Mouse (Mus musculus) kidney, embryonic 15.5 days (tissue): ENCODE results near the gene Large1. TPM values are rescaled to one million over a fixed set of nuclear protein-coding genes. Genes with fewer than 3 reads are reported as not detected.
"Not testable (repeated sequence)": the region's sequence is repeated elsewhere in the genome, so short reads cannot be mapped to it uniquely, and the experiment has no call there.

Source experiments
- ATAC-seq: fragments of 200-750 bp; cut with Nextera tagmentation; replicated peaks from 2 replicates; pipeline ENCODE4 v1.8.0; 2017; ENCODE audit warnings: moderate TSS enrichment; ENCODE audit not compliant: low FRiP score
- H3K27ac ChIP-seq: fragments of 300-500 bp; sonication (generic); 2 replicates; pipeline ENCODE4 v1.5.1; 2015; ENCODE audit warnings: mild to moderate bottlenecking, inconsistent platforms
- H3K27me3 ChIP-seq: fragments of 300-500 bp; sonication (generic); 2 replicates; pipeline ENCODE4 v1.6.1; 2015; ENCODE audit warnings: inconsistent platforms
- H3K36me3 ChIP-seq: fragments of 300-500 bp; sonication (generic); 2 replicates; pipeline ENCODE4 v1.6.1; 2015; ENCODE audit warnings: inconsistent platforms
- H3K4me1 ChIP-seq: fragments of 300-500 bp; sonication (generic); 2 replicates; pipeline ENCODE4 v1.6.1; 2015; ENCODE audit warnings: inconsistent platforms
- H3K4me2 ChIP-seq: fragments of 300-500 bp; sonication (generic); 2 replicates; pipeline ENCODE4 v1.6.1; 2015; ENCODE audit warnings: moderate library complexity, mild to moderate bottlenecking, inconsistent platforms
- H3K4me3 ChIP-seq: fragments of 300-500 bp; sonication (generic); replicated peaks from 2 replicates; pipeline ENCODE4 v1.5.1; 2015; ENCODE audit warnings: mild to moderate bottlenecking, inconsistent platforms
- H3K9ac ChIP-seq: fragments of 300-500 bp; sonication (generic); 2 replicates; pipeline ENCODE4 v1.6.1; 2015; ENCODE audit warnings: mild to moderate bottlenecking, inconsistent platforms
- H3K9me3 ChIP-seq: fragments of 300-500 bp; sonication (generic); replicated peaks from 2 replicates; pipeline ENCODE4 v1.6.1; 2016; ENCODE audit warnings: inconsistent platforms
- WGBS: fragments of 180-500 bp; shearing (Covaris S2); methylation state at CpG from one replicate; pipeline ENCODE4 v1.1.7; 2015; ENCODE audit warnings: mixed read lengths; 5-methylcytosine and 5-hydroxymethylcytosine counted together
- polyA plus RNA-seq: library from polyadenylated mRNA; unstranded; fragments of >200 nt; fragmentation: Nextera tagmentation; extraction: Ambion mirVana; gene quantifications from 2 replicates; pipeline ENCODE4 v1.2.1, GENCODE M21; 2015

Large1 gene
- polyA plus RNA-seq, 1 experiment from 2014 or later, result 5.7 TPM

DNA sequence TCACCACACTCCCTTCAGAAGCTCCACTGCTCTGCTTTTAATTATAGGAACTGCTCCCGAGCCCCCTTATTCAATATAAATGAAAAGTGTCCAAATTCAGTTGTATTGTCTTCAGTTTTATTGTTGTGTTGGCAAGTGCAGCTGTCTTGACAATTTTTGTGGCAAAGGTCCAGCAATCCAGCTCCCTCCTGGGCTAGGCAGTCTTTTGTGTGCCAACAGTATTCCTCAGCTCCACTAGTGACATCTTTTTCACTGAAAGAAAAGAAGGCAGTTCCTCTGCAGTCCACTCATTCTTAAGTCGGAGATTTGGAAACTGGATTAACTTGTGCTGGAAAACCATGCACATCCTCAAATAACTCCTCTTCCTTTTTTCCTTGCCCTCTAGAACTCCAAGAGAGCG lies 25.3 kb downstream of the Large1 start:
- Histone ChIP-seq H3K27ac (no peak overlapping the region), H3K27me3 (no peaks in the 10 kb centered on the region), H3K9me3 (no peaks in the 10 kb centered on the region), H3K36me3 (0 out of 2 replicates have a peak, but pooled peaks cover 4% of the 10 kb centered on the region), H3K4me1 (peaks cover 5% of the 10 kb centered on the region; the same call in 1 of the 2 replicates), H3K9ac (no peak overlapping the region), H3K4me2 (no peak overlapping the region), H3K4me3 (no peak overlapping the region)
- WGBS, result 85% methylated on average over 3 of the region's 3 CpGs
- no peak for ATAC-seq

DNA sequence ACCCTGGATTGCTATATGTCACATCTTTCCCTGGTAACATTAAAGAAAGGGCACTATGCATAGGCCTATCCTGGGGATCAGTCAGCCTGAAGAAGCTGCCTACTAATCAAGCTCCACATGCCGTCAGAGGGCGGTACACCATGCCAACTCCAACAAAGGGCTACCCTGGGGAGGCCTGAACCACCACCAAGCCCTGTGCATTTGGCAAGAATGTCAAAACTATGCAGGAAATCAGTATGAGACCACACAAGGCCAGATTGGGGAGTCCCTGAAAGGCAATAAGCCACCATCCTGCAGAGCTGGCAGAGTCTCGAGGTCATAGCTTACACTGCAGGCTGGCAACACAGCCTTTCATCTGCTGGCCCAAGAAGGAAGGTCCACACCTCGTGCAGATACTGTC lies 28.7 kb downstream of the Large1 start:
- Histone ChIP-seq H3K4me2 (no peak overlapping the region), H3K4me3 (no peak overlapping the region), H3K9me3 (no peaks in the 10 kb centered on the region), H3K36me3 (no peaks in the 10 kb centered on the region), H3K27ac (no peak overlapping the region), H3K27me3 (no peaks in the 10 kb centered on the region), H3K9ac (no peak overlapping the region), H3K4me1 (peaks cover 5% of the 10 kb centered on the region; the same call in 1 of the 2 replicates)
- ATAC-seq, result no peak
- 70% methylated on average over 4 of the region's 4 CpGs for WGBS

DNA sequence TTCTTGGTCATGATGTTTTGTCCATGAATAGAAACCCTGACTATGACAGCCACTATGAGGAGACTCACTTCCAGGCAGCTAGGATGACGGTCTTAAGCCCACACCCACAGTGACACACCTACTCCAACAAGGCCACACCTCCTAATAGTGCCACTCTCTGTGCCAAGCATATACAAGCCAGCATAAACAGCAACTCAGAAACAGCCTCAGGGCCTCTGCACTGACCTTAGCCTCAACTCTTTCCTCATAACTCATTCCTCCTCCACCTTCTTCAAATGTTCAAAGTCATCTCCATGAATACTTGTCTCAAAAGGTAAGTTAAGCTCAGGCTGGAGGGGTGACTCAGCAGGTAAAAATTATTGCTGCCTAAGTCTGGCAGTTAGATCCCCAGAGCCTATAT lies 29.7 kb downstream of the Large1 start:
- no peak overlapping the region for H3K27ac ChIP-seq
- no peak for ATAC-seq
- H3K9ac ChIP-seq, result no peak overlapping the region
- peaks cover 5% of the 10 kb centered on the region; the same call in 1 of the 2 replicates for H3K4me1 ChIP-seq
- no peaks in the 10 kb centered on the region for H3K9me3 ChIP-seq
- H3K4me3 ChIP-seq, result no peak overlapping the region
- no peak overlapping the region for H3K4me2 ChIP-seq
- H3K36me3 ChIP-seq, result no peaks in the 10 kb centered on the region
- 82% methylated on average over 1 of the region's 1 CpGs for WGBS
- H3K27me3 ChIP-seq, result no peaks in the 10 kb centered on the region

DNA sequence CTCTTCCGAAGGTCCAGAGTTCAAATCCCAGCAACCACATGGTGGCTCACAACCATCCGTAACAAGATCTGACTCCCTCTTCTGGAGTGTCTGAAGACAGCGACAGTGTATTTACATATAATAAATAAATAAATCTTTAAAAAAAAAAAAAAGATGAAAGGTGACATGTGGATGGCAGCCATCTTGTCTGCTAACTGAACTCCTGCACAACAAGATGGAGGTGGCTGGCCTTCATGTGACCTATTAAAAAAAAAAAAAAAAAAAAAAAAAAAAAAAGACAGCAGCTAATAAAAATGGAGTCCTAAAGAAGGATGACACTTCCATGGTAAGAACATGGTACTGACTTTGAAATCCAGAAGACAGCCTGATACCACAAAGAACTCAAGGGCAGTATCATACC lies 33.8 kb downstream of the Large1 start:
- H3K9ac ChIP-seq, H3K4me1 ChIP-seq, H3K4me3 ChIP-seq, H3K4me2 ChIP-seq, H3K27ac ChIP-seq, H3K9me3 ChIP-seq, H3K36me3 ChIP-seq, H3K27me3 ChIP-seq: not testable (repeated sequence)
- ATAC-seq, result peak; percentile 95
- WGBS, result 76% methylated on average over 2 of the region's 3 CpGs

GRCm38 (mm10) chr8:73313911-73314310 lies 39.4 kb downstream of the Large1 start:
- Histone ChIP-seq H3K27me3 (no peaks in the 10 kb centered on the region), H3K9ac (no peak overlapping the region), H3K27ac (no peak overlapping the region), H3K4me3 (no peak overlapping the region), H3K4me1 (peaks cover 12% of the 10 kb centered on the region; the same call in 1 of the 2 replicates), H3K9me3 (no peaks in the 10 kb centered on the region), H3K36me3 (no peaks in the 10 kb centered on the region), H3K4me2 (no peak overlapping the region)
- WGBS, result 85% methylated on average over 2 of the region's 2 CpGs
- ATAC-seq, result no peak

DNA sequence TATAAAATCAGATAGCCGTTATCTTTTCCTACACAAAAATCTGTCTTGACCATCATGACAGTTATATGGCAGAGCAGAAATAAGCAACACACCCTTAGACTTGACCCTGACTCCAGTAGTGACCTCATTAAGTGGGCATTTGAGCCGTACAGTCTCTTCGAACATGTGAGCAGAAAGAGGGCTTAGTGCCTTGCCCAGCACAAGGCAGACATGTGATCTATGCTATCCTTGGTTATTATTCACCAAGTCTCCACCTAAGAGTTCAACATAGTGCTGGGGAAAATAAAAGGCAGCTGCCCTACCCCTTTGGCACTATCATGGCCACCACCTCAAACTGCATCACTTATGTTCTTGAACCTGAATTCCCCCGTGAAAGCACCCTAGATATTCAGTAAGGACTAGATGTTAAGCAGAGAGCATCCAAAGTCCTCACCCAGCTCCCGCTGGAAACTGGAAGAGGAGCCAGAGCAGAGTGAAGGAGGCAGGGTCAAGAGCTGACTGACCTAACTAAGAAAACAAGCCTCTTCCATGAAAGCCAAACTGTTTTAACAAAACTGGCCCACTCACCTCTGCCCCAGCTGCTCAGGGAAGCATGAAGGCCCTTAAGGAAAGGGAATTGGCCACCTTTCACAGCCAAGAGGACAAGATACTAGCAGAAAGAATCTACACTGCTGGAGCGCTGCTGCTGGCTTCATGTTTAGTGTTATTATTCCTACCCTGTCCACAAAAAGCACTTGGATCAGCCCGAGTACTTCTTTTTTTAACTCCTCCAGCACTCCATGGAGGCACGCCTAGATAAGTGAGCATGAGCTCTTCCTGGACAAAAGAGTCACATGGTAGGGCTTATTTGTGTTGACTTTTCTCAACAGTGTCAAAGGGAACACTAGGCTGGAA lies 40.4 kb downstream of the Large1 start:
- Histone ChIP-seq H3K27me3 (no peaks in the 10 kb centered on the region), H3K4me3 (no peak overlapping the region), H3K4me1 (peaks cover 12% of the 10 kb centered on the region; the same call in 1 of the 2 replicates), H3K9me3 (no peaks in the 10 kb centered on the region), H3K4me2 (no peak overlapping the region), H3K36me3 (no peaks in the 10 kb centered on the region), H3K9ac (no peak overlapping the region), H3K27ac (no peak overlapping the region)
- 34% methylated on average over 8 of the region's 8 CpGs for WGBS
- ATAC-seq, result peak; percentile 84

GRCm38 (mm10) chr8:73310471-73310870 lies 42.9 kb downstream of the Large1 start:
- peaks cover 12% of the 10 kb centered on the region; the same call in 1 of the 2 replicates for H3K4me1 ChIP-seq
- no peak overlapping the region for H3K4me3 ChIP-seq
- H3K27ac ChIP-seq, result no peak overlapping the region
- no peaks in the 10 kb centered on the region for H3K36me3 ChIP-seq
- H3K4me2 ChIP-seq, result no peak overlapping the region
- H3K9ac ChIP-seq, result no peak overlapping the region
- no peak for ATAC-seq
- no peaks in the 10 kb centered on the region for H3K9me3 ChIP-seq
- H3K27me3 ChIP-seq, result no peaks in the 10 kb centered on the region
- 91% methylated on average over 1 of the region's 1 CpGs for WGBS

GRCm38 (mm10) chr8:73310036-73310435 lies 43.3 kb downstream of the Large1 start:
- no peak overlapping the region for H3K27ac ChIP-seq
- ATAC-seq, result no peak
- no peaks in the 10 kb centered on the region for H3K36me3 ChIP-seq

GRCm38 (mm10) chr8:73303907-73304306 lies 49.4 kb downstream of the Large1 start:
- Histone ChIP-seq H3K27ac (no peak overlapping the region), H3K9ac (no peak overlapping the region), H3K9me3 (no peaks in the 10 kb centered on the region), H3K4me1 (peaks cover 10% of the 10 kb centered on the region; the same call in 1 of the 2 replicates), H3K27me3 (no peaks in the 10 kb centered on the region), H3K4me2 (no peak overlapping the region), H3K36me3 (no peaks in the 10 kb centered on the region), H3K4me3 (no peak overlapping the region)
- ATAC-seq, result no peak; the same call in 1 of the 2 replicates
- WGBS, result 56% methylated on average over 4 of the region's 4 CpGs

More at GRCm38 (mm10) chr8:73310036-73310435, 43.3 kb downstream of the Large1 start:
- Histone ChIP-seq H3K9ac (no peak overlapping the region), H3K4me1 (peaks cover 12% of the 10 kb centered on the region; the same call in 1 of the 2 replicates), H3K27me3 (no peaks in the 10 kb centered on the region), H3K4me2 (no peak overlapping the region), H3K4me3 (no peak overlapping the region), H3K9me3 (no peaks in the 10 kb centered on the region)

DNA sequence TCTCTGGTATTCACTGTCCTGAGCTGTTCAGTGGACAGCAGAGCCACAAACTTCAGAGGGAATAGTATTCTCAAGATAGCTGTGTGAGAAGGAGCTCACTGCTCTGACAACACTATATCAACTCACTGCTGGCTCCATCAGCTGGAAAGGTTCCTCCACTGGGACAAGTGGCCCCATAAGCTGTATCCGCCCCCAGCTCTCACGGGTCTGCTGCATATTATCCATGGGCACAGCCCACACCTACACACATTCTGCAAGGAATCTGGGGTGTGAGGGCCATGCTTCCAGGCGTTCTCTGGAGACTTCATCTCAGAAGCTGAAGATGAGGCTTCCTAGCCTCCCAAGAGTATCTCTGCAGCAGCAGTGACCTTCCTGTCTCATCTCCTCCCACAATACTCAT lies 50.4 kb downstream of the Large1 start:
- no peak for ATAC-seq
- Histone ChIP-seq H3K4me2 (no peak overlapping the region), H3K4me3 (no peak overlapping the region), H3K4me1 (peaks cover 10% of the 10 kb centered on the region; the same call in 1 of the 2 replicates), H3K9ac (no peak overlapping the region), H3K9me3 (no peaks in the 10 kb centered on the region), H3K27me3 (no peaks in the 10 kb centered on the region), H3K27ac (no peak overlapping the region), H3K36me3 (no peaks in the 10 kb centered on the region)
- WGBS, result 70% methylated on average over 3 of the region's 3 CpGs

- no peak for ATAC-seq
- H3K4me3 ChIP-seq, result no peak overlapping the region
These were observed 57.8 kb downstream of the Large1 start for GRCm38 (mm10) chr8:73295531-73295930.

GRCm38 (mm10) chr8:73293655-73294054 lies 59.7 kb downstream of the Large1 start:
- Histone ChIP-seq H3K4me2 (no peak overlapping the region), H3K27ac (no peak overlapping the region)
- WGBS, result 65% methylated on average over 2 of the region's 2 CpGs

More at GRCm38 (mm10) chr8:73295531-73295930, 57.8 kb downstream of the Large1 start:
- Histone ChIP-seq H3K4me2 (no peak overlapping the region), H3K9ac (no peak overlapping the region), H3K27ac (no peak overlapping the region), H3K36me3 (no peaks in the 10 kb centered on the region), H3K4me1 (no peaks in the 10 kb centered on the region), H3K9me3 (no peaks in the 10 kb centered on the region), H3K27me3 (no peaks in the 10 kb centered on the region)

More at GRCm38 (mm10) chr8:73293655-73294054, 59.7 kb downstream of the Large1 start:
- no peaks in the 10 kb centered on the region for H3K9me3 ChIP-seq
- no peaks in the 10 kb centered on the region for H3K4me1 ChIP-seq
- ATAC-seq, result no peak
- no peaks in the 10 kb centered on the region for H3K36me3 ChIP-seq
- H3K4me3 ChIP-seq, result no peak overlapping the region
- no peaks in the 10 kb centered on the region for H3K27me3 ChIP-seq
- no peak overlapping the region for H3K9ac ChIP-seq
